Mouse (Mus musculus): ENCODE data around the gene Tmem185a. TPM values are rescaled to one million over a fixed set of nuclear protein-coding genes. Genes with fewer than 3 reads are reported as not detected.
"Not testable (repeated sequence)": the region's sequence is repeated elsewhere in the genome, so short reads cannot be mapped to it uniquely, and the experiment has no call there.

The Tmem185a gene
- total RNA-seq (2014; rRNA removed) (20.1 and 23.4 TPM in 2 replicates), polyA plus RNA-seq (2012; rRNA removed) (20.0 and 20.6 TPM in 2 replicates)

- H3K9ac ChIP-seq (ENCODE audit: low read depth, low read length) = peak within 1 kb of the TSS; percentile 84
- H3K27me3 ChIP-seq (ENCODE audit: control insufficient read depth, insufficient read depth, low read length) = no peaks in the 10 kb centered on the region
- no peaks in the 10 kb centered on the region for H3K36me3 ChIP-seq (ENCODE audit: control insufficient read depth, insufficient read depth, low read length)
- H3K27ac ChIP-seq (replicated peaks; ENCODE audit: insufficient read depth, low read depth, low read length) = peak within 1 kb of the TSS; percentile 72
- WGBS = under 1% methylated on average over 40 of the region's 42 CpGs
- H3K4me1 ChIP-seq (ENCODE audit: control insufficient read depth, insufficient read depth, low read length) = peaks cover 4% of the 10 kb centered on the region
- H3K79me2 ChIP-seq (ENCODE audit: control insufficient read depth, insufficient read depth, low read length) = no peaks in the 10 kb centered on the region; the same call in 1 of the 2 replicates
- TF ChIP-seq CTCF (IDR thresholded peaks at IDR 0.05; ENCODE audit: low read depth, low read length) = no peak
- H3K4me3 ChIP-seq (ENCODE audit: insufficient read depth, low read depth, low read length) = peak within 1 kb of the TSS; percentile 94
- peak; percentile 68 for DNase-seq (ENCODE audit: extremely low read depth, low read depth, low spot score)
Measured at GRCm38 (mm10) chrX:70476792-70477776, at the start of gene Tmem185a. Gene Tmem185a, minus strand, starts transcription at chrX:70477180.

DNA sequence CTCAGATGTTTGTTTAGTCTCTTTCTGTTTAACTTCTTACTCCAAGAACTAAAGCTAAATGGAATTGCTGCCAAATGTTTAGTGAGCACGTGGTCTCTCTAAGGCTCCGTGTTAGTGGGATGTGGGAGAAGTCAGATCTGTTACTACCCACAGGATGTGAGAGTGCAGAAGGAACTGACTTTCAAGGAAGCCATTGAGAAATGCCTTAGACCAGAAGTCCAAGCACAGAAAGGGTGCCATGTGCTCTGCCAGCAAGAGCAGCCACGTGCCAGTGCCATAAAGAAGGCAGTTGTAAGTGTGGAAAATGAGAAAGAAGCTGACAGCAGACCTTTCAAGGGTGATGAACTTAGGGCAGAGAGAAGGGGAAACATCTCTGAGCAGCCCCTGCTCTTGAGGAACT, 37.4 kb upstream of the Tmem185a start:
- H3K36me3 ChIP-seq (ENCODE audit: control insufficient read depth, insufficient read depth, low read length); H3K79me2 ChIP-seq (ENCODE audit: control insufficient read depth, insufficient read depth, low read length); H3K27me3 ChIP-seq (ENCODE audit: control insufficient read depth, insufficient read depth, low read length); H3K4me3 ChIP-seq (ENCODE audit: insufficient read depth, low read depth, low read length); H3K9ac ChIP-seq (ENCODE audit: low read depth, low read length); DNase-seq (ENCODE audit: extremely low read depth, low read depth, low spot score); H3K27ac ChIP-seq (replicated peaks; ENCODE audit: insufficient read depth, low read depth, low read length); H3K4me1 ChIP-seq (ENCODE audit: control insufficient read depth, insufficient read depth, low read length): not testable (repeated sequence)
- WGBS = 76% methylated on average over 3 of the region's 3 CpGs

- H3K79me2 ChIP-seq (ENCODE audit: control insufficient read depth, insufficient read depth, low read length); H3K9ac ChIP-seq (ENCODE audit: low read depth, low read length); H3K4me1 ChIP-seq (ENCODE audit: control insufficient read depth, insufficient read depth, low read length); H3K4me3 ChIP-seq (ENCODE audit: insufficient read depth, low read depth, low read length); H3K36me3 ChIP-seq (ENCODE audit: control insufficient read depth, insufficient read depth, low read length); DNase-seq (ENCODE audit: extremely low read depth, low read depth, low spot score); H3K27ac ChIP-seq (replicated peaks; ENCODE audit: insufficient read depth, low read depth, low read length); H3K27me3 ChIP-seq (ENCODE audit: control insufficient read depth, insufficient read depth, low read length): not testable (repeated sequence)
- no CpG with 5 or more reads among the region's 1 CpGs for WGBS
Measured at GRCm38 (mm10) chrX:70487328-70487727, 10.3 kb upstream of the Tmem185a start.

- Histone ChIP-seq H3K9ac (ENCODE audit: low read depth, low read length) (no peak overlapping the region), H3K79me2 (ENCODE audit: control insufficient read depth, insufficient read depth, low read length) (no peaks in the 10 kb centered on the region), H3K27me3 (ENCODE audit: control insufficient read depth, insufficient read depth, low read length) (no peaks in the 10 kb centered on the region), H3K4me1 (ENCODE audit: control insufficient read depth, insufficient read depth, low read length) (no peaks in the 10 kb centered on the region), H3K27ac (replicated peaks; ENCODE audit: insufficient read depth, low read depth, low read length) (no peak overlapping the region), H3K4me3 (ENCODE audit: insufficient read depth, low read depth, low read length) (no peak overlapping the region), H3K36me3 (ENCODE audit: control insufficient read depth, insufficient read depth, low read length) (no peaks in the 10 kb centered on the region)
- 87% methylated on average over 2 of the region's 2 CpGs for WGBS
- no peak for DNase-seq (ENCODE audit: extremely low read depth, low read depth, low spot score)
- TF ChIP-seq POLR2A (IDR thresholded peaks at IDR 0.05; ENCODE audit: extremely low read depth, insufficient read depth, low read length) (no peak), CTCF (IDR thresholded peaks at IDR 0.05; ENCODE audit: low read depth, low read length) (no peak)
Measured at GRCm38 (mm10) chrX:70482154-70482553, 5.2 kb upstream of the Tmem185a start.

- H3K79me2 ChIP-seq (ENCODE audit: control insufficient read depth, insufficient read depth, low read length) = no peaks in the 10 kb centered on the region; the same call in 1 of the 2 replicates
- no peak for DNase-seq (ENCODE audit: extremely low read depth, low read depth, low spot score)
- no peaks in the 10 kb centered on the region for H3K27me3 ChIP-seq (ENCODE audit: control insufficient read depth, insufficient read depth, low read length)
- H3K36me3 ChIP-seq (ENCODE audit: control insufficient read depth, insufficient read depth, low read length) = no peaks in the 10 kb centered on the region
- WGBS = 68% methylated on average over 5 of the region's 5 CpGs
- TF ChIP-seq CTCF (IDR thresholded peaks at IDR 0.05; ENCODE audit: low read depth, low read length) (no peak), POLR2A (IDR thresholded peaks at IDR 0.05; ENCODE audit: extremely low read depth, insufficient read depth, low read length) (no peak)
- H3K27ac ChIP-seq (replicated peaks; ENCODE audit: insufficient read depth, low read depth, low read length) = no peak overlapping the region
- H3K4me3 ChIP-seq (ENCODE audit: insufficient read depth, low read depth, low read length) = no peak overlapping the region
- H3K4me1 ChIP-seq (ENCODE audit: control insufficient read depth, insufficient read depth, low read length) = peaks cover 4% of the 10 kb centered on the region
- no peak overlapping the region for H3K9ac ChIP-seq (ENCODE audit: low read depth, low read length)
Measured at GRCm38 (mm10) chrX:70478701-70479100, 1.7 kb upstream of the Tmem185a start.

DNA sequence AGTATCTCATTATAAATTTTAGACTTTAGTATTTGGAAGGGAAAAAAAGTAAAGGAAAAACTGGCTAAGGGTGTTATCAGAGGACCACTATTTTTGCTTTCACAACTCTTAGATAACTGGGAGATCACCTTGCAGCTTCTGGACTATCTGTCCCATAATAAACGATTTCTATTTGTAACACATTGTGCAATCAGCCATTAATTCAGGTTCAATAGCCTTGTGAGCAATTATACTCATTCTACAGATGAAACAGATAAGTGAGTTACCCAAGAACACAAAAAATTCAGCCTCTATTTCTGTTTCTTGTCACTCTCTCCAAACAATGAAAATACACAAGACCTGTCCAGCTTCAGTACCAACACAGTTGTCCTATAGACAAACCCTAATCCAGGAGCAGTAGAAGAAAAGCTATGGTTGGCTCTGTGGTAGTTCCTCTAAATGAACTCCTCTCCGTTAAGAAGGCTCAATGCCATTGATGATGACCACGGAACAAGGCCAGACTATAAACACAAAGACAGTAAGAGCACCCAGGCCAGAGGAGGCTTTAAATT, 1.7 kb downstream of the Tmem185a start:
- H3K4me1 ChIP-seq (ENCODE audit: control insufficient read depth, insufficient read depth, low read length) = peaks cover 4% of the 10 kb centered on the region
- no peaks in the 10 kb centered on the region for H3K36me3 ChIP-seq (ENCODE audit: control insufficient read depth, insufficient read depth, low read length)
- peak; percentile 77 for DNase-seq (ENCODE audit: extremely low read depth, low read depth, low spot score)
- H3K9ac ChIP-seq (ENCODE audit: low read depth, low read length) = no peak overlapping the region
- no peaks in the 10 kb centered on the region; the same call in 1 of the 2 replicates for H3K79me2 ChIP-seq (ENCODE audit: control insufficient read depth, insufficient read depth, low read length)
- H3K27ac ChIP-seq (replicated peaks; ENCODE audit: insufficient read depth, low read depth, low read length) = no peak overlapping the region
- H3K4me3 ChIP-seq (ENCODE audit: insufficient read depth, low read depth, low read length) = no peak overlapping the region
- H3K27me3 ChIP-seq (ENCODE audit: control insufficient read depth, insufficient read depth, low read length) = no peaks in the 10 kb centered on the region
- TF ChIP-seq POLR2A (IDR thresholded peaks at IDR 0.05; ENCODE audit: extremely low read depth, insufficient read depth, low read length) (no peak), CTCF (IDR thresholded peaks at IDR 0.05; ENCODE audit: low read depth, low read length) (no peak)
- 26% methylated on average over 3 of the region's 3 CpGs for WGBS
